Mouse (Mus musculus): ENCODE measurements around the gene Gm20388.

GRCm38 (mm10) chr8:120004154-120004702 lies 93.6 kb downstream of the Gm20388 start:
- TF ChIP-seq CTCF (IDR thresholded peaks at IDR 0.05; ENCODE audit: borderline replicate concordance, insufficient read depth, low read depth, low read length), result no peak
- no peak for TF ChIP-seq POLR2A (IDR thresholded peaks at IDR 0.05; ENCODE audit: borderline replicate concordance, insufficient read depth, low read length)
